ENCODE assay signal across 8 mouse cellular contexts in genomic region chr9:61277369-61278215, GRCm38 (mm10).
A peak's percentile ranks its signal among the peaks of the same experiment; 100 is the strongest.
DNase-seq lines count a peak whose midpoint lies in the region; ATAC-seq and TF ChIP-seq lines count a peak whose summit lies in the region.

No protein-coding gene starts in this region.

- TF ChIP-seq EP300 in MEL (IDR thresholded peaks at IDR 0.05; ENCODE audit: low read depth in 1 of 2, low read length in 2 of 2) = no peak

- peak; percentile 15 to 56 (median 51); a peak in 5 of 6 replicates for TF ChIP-seq CTCF in MEL (IDR thresholded peaks at IDR 0.05 in 2 of 3, conservative IDR thresholded peaks at IDR 0.05 in 1 of 3; ENCODE audit: control insufficient read depth in 1 of 3, insufficient read depth in 1 of 3, low read depth in 2 of 3, low read length in 3 of 3, poor library complexity in 1 of 3, severe bottlenecking in 1 of 3)
- TF ChIP-seq CTCF in hindbrain, postnatal 0 days (IDR thresholded peaks at IDR 0.05; ENCODE audit: low read depth) = peak; percentile 75

- H3K4me2 ChIP-seq in hindbrain, postnatal 0 days (ENCODE audit: low read depth, low read length) = peak overlapping the region; percentile 26

- H3K27me3 ChIP-seq in MEL (ENCODE audit: control insufficient read depth in 1 of 2, insufficient read depth in 2 of 2, low read length in 2 of 2) = no peaks in the 10 kb centered on the region
- no peaks in the 10 kb centered on the region; the same call in 1 of the 2 replicates for H3K27me3 ChIP-seq in hindbrain, postnatal 0 days (ENCODE audit: insufficient read depth, low read length)

- ATAC-seq in hindbrain, postnatal 0 days = peak; percentile 65; the same call in 1 of the 2 replicates
- ATAC-seq in megakaryocyte, adult 5-6 weeks (ENCODE audit: poor library complexity, severe bottlenecking) = peak; percentile 94

- no peaks in the 10 kb centered on the region for H3K79me2 ChIP-seq in MEL (ENCODE audit: control insufficient read depth, insufficient read depth, low read length, poor library complexity)

- DNase-seq in MEL (ENCODE audit: low read depth, low spot score) = peak; percentile 77
- peak; percentile 42 for DNase-seq in cerebellum, adult 11 months
- DNase-seq in forelimb bud, embryonic 11.5 days (ENCODE audit: low read depth, low spot score) = peak; percentile 72
- peak; percentile 80 for DNase-seq in hindbrain, postnatal 0 days (ENCODE audit: low spot score)
- peak; percentile 23 to 36 for DNase-seq in left cerebral cortex, adult 8-10 months (ENCODE audit: low spot score in 2 of 2)
- DNase-seq in right cerebral cortex, postnatal 14 days = peak; percentile 46
- no peak for DNase-seq in ovary, postnatal 14 days (ENCODE audit: low spot score)

- 11% methylated on average over 21 of the region's 21 CpGs for WGBS in hindbrain, postnatal 0 days

- TF ChIP-seq RAD21 in MEL (IDR thresholded peaks at IDR 0.05; ENCODE audit: low read depth, low read length) = peak; percentile 50

- no peaks in the 10 kb centered on the region for H3K9me3 ChIP-seq in MEL (replicated peaks; ENCODE audit: insufficient read depth, low read length)
- no peaks in the 10 kb centered on the region for H3K9me3 ChIP-seq in hindbrain, postnatal 0 days (ENCODE audit: low read length)

- peak overlapping the region; percentile 29 to 46 for H3K4me3 ChIP-seq in MEL (ENCODE audit: control insufficient read depth in 1 of 2, insufficient read depth in 1 of 2, low read depth in 2 of 2, low read length in 2 of 2)
- H3K4me3 ChIP-seq in hindbrain, postnatal 0 days (ENCODE audit: low read length) = no peak overlapping the region

- H3K4me1 ChIP-seq in MEL (ENCODE audit: control insufficient read depth in 1 of 2, insufficient read depth in 2 of 2, low read length in 2 of 2) = peaks cover 2 to 25% of the 10 kb centered on the region in 2 experiments; a peak in 3 of 4 replicates
- peaks cover 13% of the 10 kb centered on the region for H3K4me1 ChIP-seq in hindbrain, postnatal 0 days (ENCODE audit: insufficient read depth, low read length)

- no peaks in the 10 kb centered on the region; a peak in 1 of 4 replicates for H3K36me3 ChIP-seq in MEL (ENCODE audit: control insufficient read depth in 1 of 2, insufficient read depth in 2 of 2, low read length in 2 of 2)
- H3K36me3 ChIP-seq in hindbrain, postnatal 0 days (ENCODE audit: insufficient read depth, low read length) = no peaks in the 10 kb centered on the region

- H3K27ac ChIP-seq in MEL (ENCODE audit: control insufficient read depth, low read depth, low read length) = no peak overlapping the region
- H3K27ac ChIP-seq in hindbrain, postnatal 0 days = no peak overlapping the region; the same call in 1 of the 2 replicates

- H3K9ac ChIP-seq in MEL (ENCODE audit: control insufficient read depth, low read depth, low read length, poor library complexity, severe bottlenecking) = peak overlapping the region; percentile 15; the same call in 1 of the 2 replicates
- H3K9ac ChIP-seq in hindbrain, postnatal 0 days (replicated peaks; ENCODE audit: low read length) = no peak overlapping the region

- no peak for TF ChIP-seq POLR2A in MEL (IDR thresholded peaks at IDR 0.05; ENCODE audit: control insufficient read depth in 1 of 2, insufficient read depth in 1 of 2, low read depth in 1 of 2, low read length in 2 of 2, poor library complexity in 1 of 2)

TF ChIP-seq in MEL, 35 proteins besides CTCF, POLR2A, EP300 and RAD21:
- TF ChIP-seq NELFE (IDR thresholded peaks at IDR 0.05; ENCODE audit: low read depth, low read length) = no peak
- TF ChIP-seq SMC3 (IDR thresholded peaks at IDR 0.05; ENCODE audit: low read depth, low read length) = peak; percentile 46
